Mouse (Mus musculus) ES-E14 (cell line): ENCODE data around the gene Bak1. TPM values are rescaled to one million over a fixed set of nuclear protein-coding genes. Genes with fewer than 3 reads are reported as not detected.

Experiments
- DNase-seq: peaks from one replicate; pipeline ENCODE4 v3.0.0-alpha.2; 2013; ENCODE audit warnings: low read depth, low spot score
- H3K27ac ChIP-seq: 2 replicates; pipeline ENCODE4 v1.5.1; 2012; ENCODE audit warnings: low read depth, mild to moderate bottlenecking, low read length, moderate library complexity, mixed read lengths; ENCODE audit not compliant: poor library complexity, insufficient read depth, severe bottlenecking
- H3K36me3 ChIP-seq: 2 replicates; pipeline ENCODE4 v1.6.1; 2012; ENCODE audit warnings: mild to moderate bottlenecking, low read length, moderate library complexity, mixed read lengths; ENCODE audit not compliant: control insufficient read depth, poor library complexity, insufficient read depth, severe bottlenecking
- H3K4me1 ChIP-seq, 2 experiments: fragments of 150-350 bp in 1 of 2; sonication (generic) in 1 of 2; 2 replicates each; pipeline ENCODE4 v1.6.1; 2012; ENCODE audit warnings: low read length in 2 of 2, mild to moderate bottlenecking in 1 of 2, mixed read lengths in 1 of 2; ENCODE audit not compliant: control insufficient read depth in 2 of 2, insufficient read depth in 2 of 2, poor library complexity in 1 of 2
- H3K4me3 ChIP-seq, 2 experiments: fragments of 150-350 bp in 1 of 2; sonication (generic) in 1 of 2; 2 replicates each; pipeline ENCODE4 v1.5.1; 2012; ENCODE audit warnings: low read length in 2 of 2, low read depth in 1 of 2, mild to moderate bottlenecking in 1 of 2, mixed read lengths in 1 of 2; ENCODE audit not compliant: insufficient read depth in 1 of 2, poor library complexity in 1 of 2, severe bottlenecking in 1 of 2
- H3K9ac ChIP-seq: 2 replicates; pipeline ENCODE4 v1.6.1; 2012; ENCODE audit warnings: low read depth, mild to moderate bottlenecking, low read length, mixed read lengths; ENCODE audit not compliant: poor library complexity, insufficient read depth, severe bottlenecking
- H3K9me3 ChIP-seq: fragments of 150-350 bp; sonication (generic); 2 replicates; pipeline ENCODE4 v1.6.1; 2012; ENCODE audit warnings: low read depth, mild to moderate bottlenecking, low read length; ENCODE audit not compliant: control insufficient read depth, insufficient read depth
- CHD2 ChIP-seq: IDR thresholded peaks from 2 replicates; pipeline ENCODE4 v1.6.1; 2014; ENCODE audit warnings: mild to moderate bottlenecking, low read depth, low read length, inconsistent platforms
- HCFC1 ChIP-seq: IDR thresholded peaks from 2 replicates; pipeline ENCODE4 v1.6.1; 2012; ENCODE audit warnings: low read length, inconsistent platforms, borderline replicate concordance; ENCODE audit not compliant: insufficient read depth
- MAFK ChIP-seq: IDR thresholded peaks from 2 replicates; pipeline ENCODE4 v1.6.1; 2014; ENCODE audit warnings: mild to moderate bottlenecking, low read depth, low read length, inconsistent platforms; ENCODE audit not compliant: insufficient read depth
- ZC3H11A ChIP-seq: IDR thresholded peaks from 2 replicates; pipeline ENCODE4 v1.6.1; 2012; ENCODE audit warnings: low read depth, mild to moderate bottlenecking, inconsistent platforms, low read length, borderline replicate concordance
- ZNF384 ChIP-seq: IDR thresholded peaks from 2 replicates; pipeline ENCODE4 v1.6.1; 2012; ENCODE audit warnings: low read depth, low read length, inconsistent platforms
- in situ Hi-C, 2 experiments: fragments of 600-800 bp; cut with MboI; formaldehyde crosslinking; loops; one replicate each; pipeline ENCODE4 v1.15.1; 2025; ENCODE audit warnings: low sequenced_read_pairs in 2 of 2, inconsistent platforms in 1 of 2; ENCODE audit not compliant: unreplicated experiment in 2 of 2
- total RNA-seq: library from RNA; depleted of rRNA; stranded (reverse); fragments of 300-350 nt; gene quantifications from 2 replicates; pipeline ENCODE4 v1.2.3, GENCODE M21; 2012

Bak1 gene
- total RNA-seq, 1 experiment: 53.2 TPM

DNA sequence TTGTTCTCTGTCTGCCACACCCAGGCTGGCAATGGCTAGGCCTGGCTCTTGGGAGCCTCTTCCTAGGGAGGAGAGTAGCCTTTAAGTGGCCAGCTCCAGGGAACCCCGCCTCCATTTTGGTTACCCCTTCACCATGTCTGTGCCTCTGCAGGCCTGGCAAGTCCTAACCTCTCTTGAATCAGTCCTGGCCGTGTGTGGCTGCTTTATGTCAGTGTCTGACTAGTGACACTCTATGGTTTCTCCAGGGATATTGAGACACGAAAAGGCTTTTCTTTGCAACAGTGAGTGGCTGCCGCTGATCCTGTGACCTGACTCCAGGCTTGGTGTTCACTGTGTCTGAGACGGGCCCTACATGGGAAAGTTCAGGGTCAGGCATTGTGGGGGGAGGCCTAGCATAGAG, 22.0 kb upstream of the Bak1 start:
- in situ Hi-C loops: no loop called here
- TF ChIP-seq ZNF384: no peak
- no peak for TF ChIP-seq HCFC1
- no peak for TF ChIP-seq ZC3H11A
- no peak for TF ChIP-seq CHD2
- no peak for TF ChIP-seq MAFK
- Histone ChIP-seq H3K9ac (peak overlapping the region; percentile 42; the same call in 1 of the 2 replicates), H3K27ac (peak overlapping the region; percentile 27; the same call in 1 of the 2 replicates), H3K4me1 (peaks cover 7 to 40% of the 10 kb centered on the region in 2 experiments; a peak in 3 of 4 replicates), H3K9me3 (no peaks in the 10 kb centered on the region), H3K4me3 (no peak overlapping the region), H3K36me3 (no peaks in the 10 kb centered on the region)
- no peak for DNase-seq

- Histone ChIP-seq H3K9me3 (no peaks in the 10 kb centered on the region), H3K4me1 (peaks cover 7 to 51% of the 10 kb centered on the region in 2 experiments; a peak in 3 of 4 replicates), H3K9ac (peak overlapping the region; percentile 71; the same call in 1 of the 2 replicates), H3K36me3 (no peaks in the 10 kb centered on the region), H3K4me3 (peak overlapping the region in 1 of 2 experiments; percentile 44; a peak in 2 of 4 replicates), H3K27ac (peak overlapping the region; percentile 88)
- in situ Hi-C loops: no loop called here
- no peak for DNase-seq
- TF ChIP-seq HCFC1: no peak
- TF ChIP-seq ZC3H11A: no peak
- TF ChIP-seq CHD2: no peak
- TF ChIP-seq MAFK: no peak
- TF ChIP-seq ZNF384: no peak
Observed at GRCm38 (mm10) chr17:27048445-27049239, 19.8 kb upstream of the Bak1 start.

- Histone ChIP-seq H3K9ac (peak overlapping the region; percentile 71; the same call in 1 of the 2 replicates), H3K4me1 (peaks cover 7 to 49% of the 10 kb centered on the region in 2 experiments; a peak in 3 of 4 replicates), H3K9me3 (no peaks in the 10 kb centered on the region), H3K4me3 (peak overlapping the region in 1 of 2 experiments; percentile 44; a peak in 2 of 4 replicates), H3K36me3 (no peaks in the 10 kb centered on the region), H3K27ac (peak overlapping the region; percentile 88)
- in situ Hi-C loops: no loop called here
- 0 out of 2 replicates have a peak, but pooled peaks have one; percentile 16 for TF ChIP-seq ZC3H11A
- TF ChIP-seq MAFK: no peak
- DNase-seq: no peak
Observed at GRCm38 (mm10) chr17:27047762-27048444, 19.1 kb upstream of the Bak1 start.

- H3K27ac ChIP-seq: peak overlapping the region; percentile 57; the same call in 1 of the 2 replicates
- no peak overlapping the region for H3K4me3 ChIP-seq
- no peaks in the 10 kb centered on the region for H3K9me3 ChIP-seq
- H3K9ac ChIP-seq: peak overlapping the region; percentile 12; the same call in 1 of the 2 replicates
- DNase-seq: no peak
- no peaks in the 10 kb centered on the region for H3K36me3 ChIP-seq
- in situ Hi-C loops: no loop called here
- peaks cover 4 to 38% of the 10 kb centered on the region in 2 experiments; a peak in 3 of 4 replicates for H3K4me1 ChIP-seq
- TF ChIP-seq MAFK (no peak), HCFC1 (no peak), CHD2 (no peak), ZNF384 (no peak), ZC3H11A (no peak)
Observed at GRCm38 (mm10) chr17:27045164-27045563, 16.4 kb upstream of the Bak1 start.
